Mouse (Mus musculus) liver, adult 2 months (tissue): ENCODE measurements at regions not wholly inside any gene's neighbourhood (a gene's known extent, or its start where the extent isn't known, plus 50 kb on each side); places are given as distances from the start of the nearest gene placed in this dataset.

ENCODE experiments used
- CTCF ChIP-seq: fragments of 200-500 bp; IDR thresholded peaks from 2 replicates; pipeline ENCODE4 v1.5.1; 2011; ENCODE audit warnings: low read depth, low read length, control low read depth
- POLR2A ChIP-seq: fragments of 200-500 bp; IDR thresholded peaks from 2 replicates; pipeline ENCODE4 v1.6.1; 2011; ENCODE audit warnings: low read length, control low read depth; ENCODE audit not compliant: insufficient read depth; ENCODE audit errors: extremely low read depth

DNA sequence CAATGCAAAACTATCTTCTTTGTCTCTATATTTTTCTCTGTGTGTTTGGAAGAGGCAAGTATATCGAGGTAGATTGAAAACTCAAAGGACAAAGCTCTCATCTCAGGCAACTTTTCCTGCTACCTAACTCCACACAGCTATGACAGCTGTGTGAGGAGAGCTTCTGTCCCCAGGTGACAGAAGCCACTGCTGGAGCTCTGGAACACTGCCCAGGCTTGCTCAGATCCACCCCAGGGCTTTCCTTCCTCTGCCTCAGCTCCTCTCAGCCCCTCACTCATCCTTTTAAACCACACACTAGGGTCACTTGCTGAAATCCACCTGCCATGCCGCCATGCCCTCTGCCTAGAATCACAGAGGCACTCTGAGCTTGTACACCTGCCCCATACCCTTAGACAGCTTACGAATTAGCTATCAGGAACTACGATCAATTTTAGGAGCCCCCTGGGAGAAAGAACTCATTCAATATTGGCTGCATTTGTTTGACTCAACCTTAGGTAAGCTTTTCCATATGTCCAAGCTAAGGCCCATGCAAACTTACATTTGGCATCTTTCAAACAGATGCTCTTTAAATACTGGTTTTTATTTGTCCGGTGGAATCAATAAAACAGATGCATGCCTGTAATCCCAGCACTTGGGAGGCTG lies 196.9 kb upstream of the Hnrnpa3 start:
- TF ChIP-seq CTCF: no peak
- no peak for TF ChIP-seq POLR2A
